Comparison of ENCODE assay signal across 9 mouse cellular contexts in the genomic region with DNA sequence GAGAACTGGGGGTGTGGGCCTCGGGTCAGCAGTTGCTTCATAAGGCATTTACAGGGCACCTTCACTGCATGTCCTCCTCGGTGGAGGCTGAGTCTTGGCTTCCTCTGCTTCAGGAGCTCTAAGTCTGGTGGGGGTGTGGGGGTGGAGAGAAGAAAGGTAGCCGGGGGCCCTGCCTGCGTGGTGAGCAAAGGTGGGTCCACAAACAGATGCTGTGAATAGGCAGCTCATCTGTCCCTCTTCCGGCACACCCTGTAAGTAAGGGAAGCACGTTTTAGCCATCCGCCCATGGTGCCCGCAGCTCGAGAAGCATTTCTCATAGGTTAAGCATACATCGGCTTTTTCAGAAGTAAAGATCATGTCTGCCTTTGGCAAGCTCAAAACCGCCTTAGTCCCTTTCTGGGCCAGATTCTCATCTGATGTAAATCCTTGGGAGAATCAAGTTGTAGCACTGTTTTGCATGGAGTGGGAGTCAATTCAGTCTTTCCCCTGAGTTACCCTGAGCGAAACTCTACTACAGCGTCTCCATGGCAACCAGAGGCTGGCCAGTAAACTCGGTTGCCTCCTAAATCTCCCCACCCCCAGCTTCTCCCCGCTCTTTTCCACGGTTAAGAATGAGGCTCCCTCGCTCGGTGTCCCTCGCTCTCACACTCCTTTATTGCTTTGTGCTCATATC.
DNase-seq lines count a peak whose midpoint lies in the region; ATAC-seq lines count a peak whose summit lies in the region.
"Had no signal": no experiment of that assay in that cellular context is flagged by ENCODE, and none has a peak within 500 bp of the region (broad histone marks: within the 10 kb centered on the region; RNA-seq: fewer than 3 reads in every experiment).

No protein-coding gene starts in this region.

- H3K4me2 ChIP-seq in heart, embryonic 13.5 days, result peak overlapping the region; percentile 37

- H3K4me3 ChIP-seq in heart, embryonic 13.5 days, result no peak overlapping the region

- H3K9me3 ChIP-seq in heart, embryonic 13.5 days, result no peaks in the 10 kb centered on the region
- H3K9me3 ChIP-seq: G1E had no signal

- no peak for DNase-seq in heart, postnatal 25 days (ENCODE audit: low spot score)
- peak; percentile 53 to 66 for DNase-seq in adrenal gland, postnatal 36 days
- DNase-seq in frontal cortex, postnatal 10 days (ENCODE audit: low spot score in 2 of 2), result peak; percentile 71 to 77
- peak; percentile 75 to 94 for DNase-seq in left cerebral cortex, postnatal 25 days (ENCODE audit: low spot score in 2 of 2)
- peak; percentile 38 for DNase-seq in ovary, postnatal 36 days (ENCODE audit: low spot score)
- no peak for DNase-seq in cerebellum, adult 18-20 months

- intact Hi-C loops in heart, postnatal 25 days (cut with DNase I), result no loop called here
- intact Hi-C loops in left cerebral cortex, postnatal 25 days (cut with DNase I), result loop anchor here (2.0 kb wide), 1 partner anchor 134 kb away; no protein-coding TSS in a partner anchor

- no peaks in the 10 kb centered on the region for H3K27me3 ChIP-seq in heart, embryonic 13.5 days (replicated peaks)

- ATAC-seq in heart, embryonic 13.5 days (ENCODE audit: extremely low read depth, insufficient number of reproducible peaks, low FRiP score, low TSS enrichment), result no peak
- no peak for ATAC-seq in megakaryocyte-erythroid progenitor cell, adult 5-6 weeks (replicated peaks; ENCODE audit: low FRiP score, low TSS enrichment, poor library complexity, severe bottlenecking)

- H3K27ac ChIP-seq in heart, embryonic 13.5 days (replicated peaks), result no peak overlapping the region

- 37% methylated on average over 19 of the region's 19 CpGs for WGBS in heart, embryonic 13.5 days

- H3K36me3 ChIP-seq in heart, embryonic 13.5 days, result no peaks in the 10 kb centered on the region
- H3K36me3 ChIP-seq: G1E had no signal

- 0 out of 2 replicates have a peak overlapping the region, but pooled peaks have one; percentile 24 for H3K9ac ChIP-seq in heart, embryonic 13.5 days

- H3K4me1 ChIP-seq in heart, embryonic 13.5 days, result peaks cover 22% of the 10 kb centered on the region

Comparison
In these comparisons a context has a peak if more than half of its experiments do, and no peak if none do; other contexts are left out.
1. DNase-seq: peak in adrenal gland, postnatal 36 days (2 of 2), frontal cortex, postnatal 10 days (2 of 2), left cerebral cortex, postnatal 25 days (2 of 2) and ovary, postnatal 36 days (single experiment); none in heart, postnatal 25 days (single experiment) and cerebellum, adult 18-20 months (0 of 2).